Mouse (Mus musculus): ENCODE measurements around the gene C330007P06Rik. TPM values are rescaled to one million over a fixed set of nuclear protein-coding genes. Genes with fewer than 3 reads are reported as not detected.
"Not testable (repeated sequence)": the region's sequence is repeated elsewhere in the genome, so short reads cannot be mapped to it uniquely, and the experiment has no call there.

Gene C330007P06Rik
- polyA plus RNA-seq, 1 experiment from 2014 or later = 31.9 TPM

- Histone ChIP-seq H3K36me3 (ENCODE audit: control insufficient read depth, insufficient read depth, low read length) (0 out of 2 replicates have a peak, but pooled peaks cover 9% of the 10 kb centered on the region), H3K4me1 (ENCODE audit: control insufficient read depth, insufficient read depth, low read length) (no peaks in the 10 kb centered on the region), H3K27ac (replicated peaks; ENCODE audit: low read depth, low read length) (no peak overlapping the region), H3K4me2 (ENCODE audit: low read depth, low read length) (no peak overlapping the region), H3K9ac (ENCODE audit: low read depth, low read length) (no peak overlapping the region), H3K27me3 (replicated peaks; ENCODE audit: control insufficient read depth, insufficient read depth, low read length) (no peaks in the 10 kb centered on the region), H3K4me3 (ENCODE audit: low read depth, low read length) (no peak overlapping the region), H3K9me3 (ENCODE audit: control insufficient read depth, low read length) (no peaks in the 10 kb centered on the region)
- DNase-seq (ENCODE audit: low spot score) (no peak), ATAC-seq (ENCODE audit: low read depth) (no peak)
- 39% methylated on average over 6 of the region's 6 CpGs for WGBS
These were observed 74.6 kb downstream of the C330007P06Rik start for GRCm38 (mm10) chrX:36799131-36799879.

- H3K9me3 ChIP-seq (ENCODE audit: control insufficient read depth, low read length); H3K4me1 ChIP-seq (ENCODE audit: control insufficient read depth, insufficient read depth, low read length); ATAC-seq (ENCODE audit: low read depth); H3K27ac ChIP-seq (replicated peaks; ENCODE audit: low read depth, low read length); H3K36me3 ChIP-seq (ENCODE audit: control insufficient read depth, insufficient read depth, low read length); DNase-seq (ENCODE audit: low spot score); H3K27me3 ChIP-seq (replicated peaks; ENCODE audit: control insufficient read depth, insufficient read depth, low read length): not testable (repeated sequence)
- peak overlapping the region; percentile 72 for H3K9ac ChIP-seq (ENCODE audit: low read depth, low read length)
- H3K4me2 ChIP-seq (ENCODE audit: low read depth, low read length) = peak overlapping the region; percentile 54
- WGBS = 58% methylated on average over 8 of the region's 8 CpGs
- peak overlapping the region; percentile 62 for H3K4me3 ChIP-seq (ENCODE audit: low read depth, low read length)
These were observed 77.2 kb downstream of the C330007P06Rik start for GRCm38 (mm10) chrX:36796734-36797133.

GRCm38 (mm10) chrX:36796163-36796581 is 77.7 kb downstream of the C330007P06Rik start:
- Histone ChIP-seq H3K4me3 (ENCODE audit: low read depth, low read length) (peak overlapping the region; percentile 62), H3K27ac (replicated peaks; ENCODE audit: low read depth, low read length) (peak overlapping the region; percentile 83), H3K36me3 (ENCODE audit: control insufficient read depth, insufficient read depth, low read length) (0 out of 2 replicates have a peak, but pooled peaks cover 9% of the 10 kb centered on the region), H3K4me1 (ENCODE audit: control insufficient read depth, insufficient read depth, low read length) (no peaks in the 10 kb centered on the region), H3K27me3 (replicated peaks; ENCODE audit: control insufficient read depth, insufficient read depth, low read length) (no peaks in the 10 kb centered on the region), H3K4me2 (ENCODE audit: low read depth, low read length) (peak overlapping the region; percentile 54), H3K9ac (ENCODE audit: low read depth, low read length) (peak overlapping the region; percentile 72), H3K9me3 (ENCODE audit: control insufficient read depth, low read length) (no peaks in the 10 kb centered on the region)
- ATAC-seq (ENCODE audit: low read depth) (peak; percentile 82), DNase-seq (ENCODE audit: low spot score) (peak; percentile 65)
- WGBS = 29% methylated on average over 23 of the region's 41 CpGs

GRCm38 (mm10) chrX:36795424-36796162 is 78.3 kb downstream of the C330007P06Rik start, which contains the start of gene Slc25a5:
Slc25a5 (plus strand) TSS chrX:36795651.
- peak; percentile 92 for DNase-seq (ENCODE audit: low spot score)
- Histone ChIP-seq H3K9ac (ENCODE audit: low read depth, low read length) (peak within 1 kb of the TSS; percentile 72), H3K4me2 (ENCODE audit: low read depth, low read length) (peak within 1 kb of the TSS; percentile 54), H3K9me3 (ENCODE audit: control insufficient read depth, low read length) (no peaks in the 10 kb centered on the region), H3K36me3 (ENCODE audit: control insufficient read depth, insufficient read depth, low read length) (0 out of 2 replicates have a peak, but pooled peaks cover 9% of the 10 kb centered on the region), H3K4me3 (ENCODE audit: low read depth, low read length) (peak within 1 kb of the TSS; percentile 62), H3K4me1 (ENCODE audit: control insufficient read depth, insufficient read depth, low read length) (no peaks in the 10 kb centered on the region), H3K27ac (replicated peaks; ENCODE audit: low read depth, low read length) (peak within 1 kb of the TSS; percentile 83), H3K27me3 (replicated peaks; ENCODE audit: control insufficient read depth, insufficient read depth, low read length) (no peaks in the 10 kb centered on the region)
- ATAC-seq (ENCODE audit: low read depth) = peak; percentile 97
- 31% methylated on average over 34 of the region's 41 CpGs for WGBS

GRCm38 (mm10) chrX:36794571-36794970 is 79.3 kb downstream of the C330007P06Rik start:
- no peak for DNase-seq (ENCODE audit: low spot score)
- Histone ChIP-seq H3K4me2 (ENCODE audit: low read depth, low read length) (no peak overlapping the region), H3K4me1 (ENCODE audit: control insufficient read depth, insufficient read depth, low read length) (no peaks in the 10 kb centered on the region), H3K27me3 (replicated peaks; ENCODE audit: control insufficient read depth, insufficient read depth, low read length) (no peaks in the 10 kb centered on the region), H3K9me3 (ENCODE audit: control insufficient read depth, low read length) (no peaks in the 10 kb centered on the region), H3K36me3 (ENCODE audit: control insufficient read depth, insufficient read depth, low read length) (0 out of 2 replicates have a peak, but pooled peaks cover 9% of the 10 kb centered on the region), H3K9ac (ENCODE audit: low read depth, low read length) (no peak overlapping the region), H3K27ac (replicated peaks; ENCODE audit: low read depth, low read length) (no peak overlapping the region), H3K4me3 (ENCODE audit: low read depth, low read length) (no peak overlapping the region)
- ATAC-seq (ENCODE audit: low read depth) = no peak
- 63% methylated on average over 5 of the region's 5 CpGs for WGBS

- Histone ChIP-seq H3K4me1 (ENCODE audit: control insufficient read depth, insufficient read depth, low read length) (no peaks in the 10 kb centered on the region), H3K4me2 (ENCODE audit: low read depth, low read length) (no peak overlapping the region), H3K4me3 (ENCODE audit: low read depth, low read length) (no peak overlapping the region), H3K27me3 (replicated peaks; ENCODE audit: control insufficient read depth, insufficient read depth, low read length) (no peaks in the 10 kb centered on the region), H3K36me3 (ENCODE audit: control insufficient read depth, insufficient read depth, low read length) (no peaks in the 10 kb centered on the region), H3K9me3 (ENCODE audit: control insufficient read depth, low read length) (no peaks in the 10 kb centered on the region), H3K9ac (ENCODE audit: low read depth, low read length) (no peak overlapping the region), H3K27ac (replicated peaks; ENCODE audit: low read depth, low read length) (no peak overlapping the region)
- 58% methylated on average over 4 of the region's 4 CpGs for WGBS
- DNase-seq (ENCODE audit: low spot score) (peak; percentile 23), ATAC-seq (ENCODE audit: low read depth) (peak; percentile 33; the same call in 1 of the 2 replicates)
These were observed 84.6 kb downstream of the C330007P06Rik start for GRCm38 (mm10) chrX:36789360-36789759.

GRCm38 (mm10) chrX:36777694-36778093 is 96.2 kb downstream of the C330007P06Rik start:
- H3K4me2 ChIP-seq (ENCODE audit: low read depth, low read length) = no peak overlapping the region
- no peaks in the 10 kb centered on the region for H3K36me3 ChIP-seq (ENCODE audit: control insufficient read depth, insufficient read depth, low read length)
- H3K27me3 ChIP-seq (replicated peaks; ENCODE audit: control insufficient read depth, insufficient read depth, low read length) = no peaks in the 10 kb centered on the region
- no peaks in the 10 kb centered on the region for H3K9me3 ChIP-seq (ENCODE audit: control insufficient read depth, low read length)
- H3K9ac ChIP-seq (ENCODE audit: low read depth, low read length) = no peak overlapping the region
- H3K27ac ChIP-seq (replicated peaks; ENCODE audit: low read depth, low read length) = no peak overlapping the region
- 51% methylated on average over 3 of the region's 4 CpGs for WGBS
- ATAC-seq (ENCODE audit: low read depth) (no peak), DNase-seq (ENCODE audit: low spot score) (no peak)
- no peaks in the 10 kb centered on the region for H3K4me1 ChIP-seq (ENCODE audit: control insufficient read depth, insufficient read depth, low read length)
- H3K4me3 ChIP-seq (ENCODE audit: low read depth, low read length) = no peak overlapping the region

- no peak for DNase-seq (ENCODE audit: low spot score)
- H3K9ac ChIP-seq (ENCODE audit: low read depth, low read length) = no peak overlapping the region
- WGBS = 82% methylated on average over 5 of the region's 5 CpGs
- no peaks in the 10 kb centered on the region for H3K36me3 ChIP-seq (ENCODE audit: control insufficient read depth, insufficient read depth, low read length)
- H3K9me3 ChIP-seq (ENCODE audit: control insufficient read depth, low read length) = no peaks in the 10 kb centered on the region
- H3K4me1 ChIP-seq (ENCODE audit: control insufficient read depth, insufficient read depth, low read length) = no peaks in the 10 kb centered on the region
- no peaks in the 10 kb centered on the region for H3K27me3 ChIP-seq (replicated peaks; ENCODE audit: control insufficient read depth, insufficient read depth, low read length)
- H3K27ac ChIP-seq (replicated peaks; ENCODE audit: low read depth, low read length) = no peak overlapping the region
- no peak for ATAC-seq (ENCODE audit: low read depth)
- no peak overlapping the region for H3K4me2 ChIP-seq (ENCODE audit: low read depth, low read length)
- H3K4me3 ChIP-seq (ENCODE audit: low read depth, low read length) = no peak overlapping the region
These were observed 98.4 kb downstream of the C330007P06Rik start for GRCm38 (mm10) chrX:36775520-36775919.
